Mouse (Mus musculus) thymus, adult 2 months (tissue): Measurements from ENCODE around the gene Synj2.

Experiments used
- CTCF ChIP-seq: fragments of 200-500 bp; IDR thresholded peaks from 2 replicates; pipeline ENCODE4 v1.5.1; 2012; ENCODE audit warnings: mild to moderate bottlenecking, control low read depth, low read length, moderate library complexity, borderline replicate concordance; ENCODE audit not compliant: control insufficient read depth, poor library complexity, insufficient read depth; ENCODE audit errors: extremely low read depth
- POLR2A ChIP-seq: fragments of 200-500 bp; IDR thresholded peaks from 2 replicates; pipeline ENCODE4 v1.6.1; 2012; ENCODE audit warnings: mild to moderate bottlenecking, low read length, control low read depth, moderate library complexity; ENCODE audit not compliant: control insufficient read depth, poor library complexity, insufficient read depth; ENCODE audit errors: extremely low read depth

GRCm38 (mm10) chr17:5993581-5994260 is 52.6 kb downstream of the Synj2 start:
- no peak for TF ChIP-seq POLR2A
- TF ChIP-seq CTCF = no peak
